Mouse (Mus musculus) limb, embryonic 10.5 days (tissue): ENCODE measurements at regions not wholly inside any gene's neighbourhood (a gene's known extent, or its start where the extent isn't known, plus 50 kb on each side); places are given as distances from the start of the nearest gene placed in this dataset.
A peak's percentile ranks its signal among the peaks of the same experiment; 100 is the strongest.

ENCODE experiments used
- DNase-seq: peaks from one replicate; pipeline ENCODE4 v3.0.0-alpha.2; 2017; ENCODE audit warnings: low spot score
- H3K27ac ChIP-seq: fragments of 300-500 bp; sonication (generic); 2 replicates; pipeline ENCODE4 v1.5.1; 2016; ENCODE audit warnings: mild to moderate bottlenecking
- H3K27me3 ChIP-seq: fragments of 300-500 bp; sonication (generic); 2 replicates; pipeline ENCODE4 v1.6.1; 2016; ENCODE audit warnings: low read depth, mild to moderate bottlenecking; ENCODE audit not compliant: poor library complexity, severe bottlenecking
- H3K36me3 ChIP-seq: fragments of 300-500 bp; sonication (generic); 2 replicates; pipeline ENCODE4 v1.6.1; 2016; ENCODE audit warnings: mild to moderate bottlenecking, moderate library complexity
- H3K4me1 ChIP-seq: fragments of 300-500 bp; sonication (generic); 2 replicates; pipeline ENCODE4 v1.6.1; 2016
- H3K4me3 ChIP-seq: fragments of 300-500 bp; sonication (generic); 2 replicates; pipeline ENCODE4 v1.5.1; 2016; ENCODE audit warnings: mild to moderate bottlenecking, moderate library complexity
- H3K9me3 ChIP-seq: fragments of 300-500 bp; sonication (generic); replicated peaks from 2 replicates; pipeline ENCODE4 v1.6.1; 2016; ENCODE audit warnings: mild to moderate bottlenecking
- WGBS: fragments of 180-500 bp; shearing (Covaris S2); methylation state at CpG from one replicate; pipeline ENCODE4 v1.1.7; 2016; 5-methylcytosine and 5-hydroxymethylcytosine counted together

- Histone ChIP-seq H3K9me3 (no peaks in the 10 kb centered on the region), H3K4me1 (peaks cover 24% of the 10 kb centered on the region), H3K36me3 (no peaks in the 10 kb centered on the region), H3K4me3 (no peak overlapping the region), H3K27me3 (no peaks in the 10 kb centered on the region; the same call in 1 of the 2 replicates), H3K27ac (peak overlapping the region; percentile 71)
- DNase-seq, result no peak
- 51% methylated on average over 13 of the region's 13 CpGs for WGBS
Measured at GRCm38 (mm10) chr8:87189791-87190385, 282.5 kb downstream of the Cbln1 start.

- DNase-seq, result no peak
- Histone ChIP-seq H3K36me3 (no peaks in the 10 kb centered on the region), H3K9me3 (no peaks in the 10 kb centered on the region), H3K4me1 (peaks cover 2% of the 10 kb centered on the region), H3K27ac (no peak overlapping the region), H3K27me3 (no peaks in the 10 kb centered on the region), H3K4me3 (no peak overlapping the region)
- 62% methylated on average over 4 of the region's 4 CpGs for WGBS
Measured at GRCm38 (mm10) chr8:87182888-87183287, 289.5 kb downstream of the Cbln1 start.

- no peaks in the 10 kb centered on the region for H3K9me3 ChIP-seq
- H3K27ac ChIP-seq, result no peak overlapping the region
- H3K4me1 ChIP-seq, result no peaks in the 10 kb centered on the region
- no peaks in the 10 kb centered on the region for H3K27me3 ChIP-seq
- H3K4me3 ChIP-seq, result no peak overlapping the region
- no peaks in the 10 kb centered on the region for H3K36me3 ChIP-seq
- WGBS, result 82% methylated on average over 4 of the region's 4 CpGs
- no peak for DNase-seq
Measured at GRCm38 (mm10) chr8:87178561-87178960, 293.5 kb upstream of the N4bp1 start.

GRCm38 (mm10) chr8:87177620-87178019 lies 292.6 kb upstream of the N4bp1 start:
- 91% methylated on average over 6 of the region's 6 CpGs for WGBS
- H3K4me1 ChIP-seq, result no peaks in the 10 kb centered on the region
- no peaks in the 10 kb centered on the region for H3K9me3 ChIP-seq
- H3K36me3 ChIP-seq, result no peaks in the 10 kb centered on the region
- H3K27me3 ChIP-seq, result no peaks in the 10 kb centered on the region
- DNase-seq, result no peak
- H3K27ac ChIP-seq, result no peak overlapping the region
- no peak overlapping the region for H3K4me3 ChIP-seq

GRCm38 (mm10) chr8:87175097-87175496 lies 290.0 kb upstream of the N4bp1 start:
- DNase-seq, result no peak
- H3K36me3 ChIP-seq, result no peaks in the 10 kb centered on the region
- H3K27ac ChIP-seq, result no peak overlapping the region
- no peaks in the 10 kb centered on the region for H3K27me3 ChIP-seq
- no peaks in the 10 kb centered on the region for H3K9me3 ChIP-seq
- no peaks in the 10 kb centered on the region for H3K4me1 ChIP-seq
- H3K4me3 ChIP-seq, result no peak overlapping the region

GRCm38 (mm10) chr8:87173720-87174119 lies 288.7 kb upstream of the N4bp1 start:
- Histone ChIP-seq H3K36me3 (no peaks in the 10 kb centered on the region), H3K4me1 (no peaks in the 10 kb centered on the region), H3K4me3 (no peak overlapping the region), H3K27me3 (no peaks in the 10 kb centered on the region), H3K9me3 (no peaks in the 10 kb centered on the region), H3K27ac (no peak overlapping the region)
- no peak for DNase-seq

- Histone ChIP-seq H3K27ac (no peak overlapping the region), H3K36me3 (no peaks in the 10 kb centered on the region), H3K4me3 (no peak overlapping the region), H3K27me3 (no peaks in the 10 kb centered on the region), H3K9me3 (no peaks in the 10 kb centered on the region), H3K4me1 (no peaks in the 10 kb centered on the region)
- DNase-seq, result no peak
- 89% methylated on average over 1 of the region's 1 CpGs for WGBS
Measured at GRCm38 (mm10) chr8:87166771-87167170, 281.7 kb upstream of the N4bp1 start.

GRCm38 (mm10) chr8:87160416-87160815 lies 275.4 kb upstream of the N4bp1 start:
- Histone ChIP-seq H3K36me3 (no peaks in the 10 kb centered on the region), H3K27me3 (no peaks in the 10 kb centered on the region), H3K9me3 (no peaks in the 10 kb centered on the region), H3K27ac (no peak overlapping the region), H3K4me3 (no peak overlapping the region), H3K4me1 (peaks cover 11% of the 10 kb centered on the region)
- WGBS, result 79% methylated on average over 2 of the region's 2 CpGs
- DNase-seq, result no peak

- DNase-seq, result no peak
- H3K27ac ChIP-seq, result no peak overlapping the region
- no peak overlapping the region for H3K4me3 ChIP-seq
- WGBS, result 63% methylated on average over 8 of the region's 8 CpGs
- no peaks in the 10 kb centered on the region for H3K9me3 ChIP-seq
- no peaks in the 10 kb centered on the region for H3K36me3 ChIP-seq
- H3K27me3 ChIP-seq, result no peaks in the 10 kb centered on the region
- peaks cover 11% of the 10 kb centered on the region for H3K4me1 ChIP-seq
Measured at GRCm38 (mm10) chr8:87158322-87158721, 273.3 kb upstream of the N4bp1 start.

- WGBS, result 75% methylated on average over 10 of the region's 10 CpGs
Measured at GRCm38 (mm10) chr8:87155819-87156425, 270.9 kb upstream of the N4bp1 start.

GRCm38 (mm10) chr8:87152068-87152915 lies 267.2 kb upstream of the N4bp1 start:
- peaks cover 22% of the 10 kb centered on the region for H3K4me1 ChIP-seq
- H3K27me3 ChIP-seq, result no peaks in the 10 kb centered on the region
- WGBS, result 45% methylated on average over 8 of the region's 8 CpGs
- DNase-seq, result peak; percentile 42
- no peaks in the 10 kb centered on the region for H3K36me3 ChIP-seq
- H3K9me3 ChIP-seq, result no peaks in the 10 kb centered on the region
- H3K27ac ChIP-seq, result peak overlapping the region; percentile 70; the same call in 1 of the 2 replicates
- H3K4me3 ChIP-seq, result no peak overlapping the region

More at GRCm38 (mm10) chr8:87155819-87156425, 270.9 kb upstream of the N4bp1 start:
- Histone ChIP-seq H3K27ac (no peak overlapping the region), H3K4me3 (no peak overlapping the region), H3K36me3 (no peaks in the 10 kb centered on the region), H3K9me3 (no peaks in the 10 kb centered on the region), H3K4me1 (peaks cover 29% of the 10 kb centered on the region), H3K27me3 (no peaks in the 10 kb centered on the region)
- no peak for DNase-seq

GRCm38 (mm10) chr8:87148853-87149252 lies 263.8 kb upstream of the N4bp1 start:
- Histone ChIP-seq H3K27ac (no peak overlapping the region), H3K27me3 (no peaks in the 10 kb centered on the region), H3K36me3 (no peaks in the 10 kb centered on the region), H3K9me3 (no peaks in the 10 kb centered on the region), H3K4me1 (peaks cover 28% of the 10 kb centered on the region), H3K4me3 (no peak overlapping the region)
- WGBS, result 87% methylated on average over 6 of the region's 6 CpGs
- no peak for DNase-seq

- 78% methylated on average over 5 of the region's 5 CpGs for WGBS
- no peaks in the 10 kb centered on the region for H3K27me3 ChIP-seq
Measured at GRCm38 (mm10) chr8:87147704-87148103, 262.6 kb upstream of the N4bp1 start.

More at GRCm38 (mm10) chr8:87147704-87148103, 262.6 kb upstream of the N4bp1 start:
- no peak overlapping the region for H3K4me3 ChIP-seq
- H3K36me3 ChIP-seq, result no peaks in the 10 kb centered on the region
- H3K27ac ChIP-seq, result no peak overlapping the region
- H3K4me1 ChIP-seq, result peaks cover 22% of the 10 kb centered on the region
- DNase-seq, result no peak
- no peaks in the 10 kb centered on the region for H3K9me3 ChIP-seq
